Mouse (Mus musculus) cerebellum, postnatal 14 days (tissue): ENCODE data around the gene Dimt1.
A peak's percentile ranks its signal among the peaks of the same experiment; 100 is the strongest.
"Not testable (repeated sequence)": the region's sequence is repeated elsewhere in the genome, so short reads cannot be mapped to it uniquely, and the experiment has no call there.

Source experiments
- DNase-seq, 2 experiments: peaks; one replicate each; pipeline ENCODE4 v3.0.0; 2021; ENCODE audit warnings: mixed read lengths in 2 of 2

Gene Dimt1

DNA sequence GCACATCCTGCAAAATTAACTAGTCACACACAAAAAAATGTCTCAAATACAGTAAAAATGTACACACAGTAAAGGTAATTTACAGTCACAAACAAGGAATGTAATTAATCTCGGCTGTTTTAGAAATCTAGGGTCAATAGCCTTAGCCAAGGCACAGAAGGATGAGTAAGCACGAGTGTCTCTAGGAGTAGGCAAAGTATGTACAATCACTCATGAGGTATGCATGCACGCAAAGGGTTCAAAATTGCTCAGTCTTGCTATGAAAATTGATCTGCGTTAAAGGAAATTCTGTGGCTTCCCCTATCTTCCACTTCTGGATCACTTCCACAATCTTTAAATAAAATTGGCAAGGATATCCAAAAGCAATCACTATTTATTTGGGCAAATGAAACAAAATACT, 14.6 kb downstream of the Dimt1 start:
- no peak for DNase-seq

DNA sequence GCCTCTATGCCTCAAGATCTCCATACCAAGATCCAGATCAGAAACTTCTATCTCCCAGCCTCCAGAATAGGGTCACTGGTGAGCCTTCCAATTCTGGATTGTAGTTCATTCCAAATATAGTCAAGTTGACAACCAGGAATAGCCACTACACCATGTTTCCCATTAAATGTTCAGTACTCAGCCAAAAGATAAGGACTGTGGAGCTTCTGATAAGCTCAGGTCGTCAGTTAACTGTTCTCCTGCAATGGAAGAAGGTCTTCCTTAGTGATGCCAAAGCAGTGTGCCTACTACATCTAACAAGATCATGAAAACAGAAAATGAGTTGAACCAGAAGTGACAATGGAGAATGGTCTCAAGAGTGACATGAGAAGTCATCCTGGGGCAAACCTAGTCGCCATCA, 50.0 kb downstream of the Dimt1 start:
- DNase-seq = no peak

DNA sequence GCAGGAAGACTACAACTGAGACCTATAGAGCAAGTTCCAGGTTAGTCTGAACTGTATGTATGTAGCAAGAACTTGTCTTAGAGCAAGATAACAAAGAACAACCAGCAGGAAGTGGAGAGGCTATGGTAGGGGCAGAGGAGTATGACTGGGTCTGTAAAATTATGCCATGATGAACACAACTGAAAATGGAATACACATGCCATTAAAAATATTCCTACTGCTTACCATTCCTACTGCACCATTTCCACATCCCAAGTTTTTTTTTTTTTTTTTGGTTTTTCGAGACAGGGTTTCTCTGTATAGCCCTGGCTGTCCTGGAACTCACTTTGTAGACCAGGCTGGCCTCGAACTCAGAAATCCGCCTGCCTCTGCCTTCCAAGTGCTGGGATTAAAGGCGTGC, 50.6 kb downstream of the Dimt1 start:
- not testable (repeated sequence) for DNase-seq

DNA sequence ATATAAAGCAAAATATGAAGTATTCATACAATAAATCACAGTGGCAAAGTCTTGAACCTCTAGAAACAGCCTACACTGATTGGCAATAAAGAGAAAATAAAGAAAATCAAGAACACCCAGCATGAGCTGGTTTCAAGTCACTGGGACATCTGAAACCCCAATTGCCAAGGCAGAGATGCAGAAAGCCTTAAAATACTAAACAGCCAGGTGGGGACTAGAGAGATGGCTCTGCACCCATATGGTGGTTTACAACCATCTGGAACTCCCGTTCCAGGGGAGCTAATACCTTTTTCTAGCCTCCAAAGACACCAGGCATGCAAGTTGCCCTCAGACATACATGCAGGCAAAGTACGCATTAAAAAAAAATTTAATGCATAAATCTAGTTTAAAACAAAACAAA, 51.1 kb downstream of the Dimt1 start:
- DNase-seq = peak in 1 of 2 experiments; percentile 19

DNA sequence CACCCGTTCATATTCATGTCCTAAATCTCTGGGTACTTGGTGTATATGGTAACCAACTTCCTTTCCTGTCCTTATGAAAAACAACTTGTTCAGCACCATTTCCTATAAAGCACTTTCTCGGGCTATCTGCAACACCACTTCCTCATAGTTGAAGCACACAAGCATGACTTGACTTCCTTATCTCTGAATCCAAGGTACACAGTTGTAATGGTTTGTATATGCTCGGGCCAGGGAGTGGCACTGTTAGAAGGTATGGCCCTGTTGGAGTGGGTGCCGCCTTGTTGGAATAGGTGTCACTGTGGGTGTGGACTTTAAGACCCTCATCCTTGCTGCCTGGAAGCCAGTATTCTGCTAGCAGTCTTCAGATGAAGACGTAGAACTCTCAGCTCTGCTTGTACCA, 51.7 kb downstream of the Dimt1 start:
- DNase-seq = no peak

DNA sequence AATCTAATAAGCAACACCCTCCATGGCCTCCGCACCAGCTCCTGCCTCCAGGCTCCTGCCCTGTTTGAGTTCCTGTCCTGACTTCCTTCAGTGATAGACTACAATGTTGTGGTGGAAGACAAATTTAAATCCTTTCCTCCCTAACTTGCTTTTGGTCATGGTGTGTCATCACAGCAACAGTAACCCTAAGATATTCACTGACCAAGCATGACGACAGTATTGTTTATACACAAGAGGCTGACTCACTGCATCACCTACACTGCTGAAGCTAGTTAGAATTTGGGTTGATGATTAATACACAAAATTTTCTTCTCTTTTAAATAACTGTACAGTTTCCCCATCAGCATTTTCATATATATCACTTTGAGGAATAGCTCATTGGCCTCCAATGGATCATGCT, 56.3 kb downstream of the Dimt1 start:
- no peak for DNase-seq

DNA sequence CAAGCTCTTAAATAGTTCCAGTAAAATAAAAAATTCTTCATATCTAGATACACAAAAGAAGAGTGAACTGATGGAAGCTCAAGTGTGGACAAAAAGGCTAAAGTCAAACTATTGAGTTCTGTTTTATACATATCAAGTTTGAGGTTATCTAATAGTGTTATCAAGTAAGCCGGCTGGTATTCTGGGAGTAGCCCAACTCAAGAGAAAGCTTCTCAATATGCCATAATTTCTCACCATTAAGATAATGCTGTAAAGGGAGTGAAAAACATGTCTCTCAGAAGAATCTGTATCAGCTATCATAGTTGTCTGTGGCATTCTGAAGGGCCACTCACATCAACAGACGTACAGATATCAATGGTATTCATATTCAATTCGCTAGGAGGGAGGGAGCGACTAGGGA, 61.2 kb downstream of the Dimt1 start:
- DNase-seq = no peak
